Mouse (Mus musculus) embryo, embryonic 11 days (tissue): ENCODE data around the gene Klrk1.
"Not testable (repeated sequence)": the region's sequence is repeated elsewhere in the genome, so short reads cannot be mapped to it uniquely, and the experiment has no call there.

ENCODE experiments used
- DNase-seq: peaks from one replicate; pipeline ENCODE4 v3.0.0-alpha.2; 2015

Gene Klrk1

GRCm38 (mm10) chr6:129623735-129624134 is at the start of gene Klrk1:
Klrk1 (minus strand) TSS chr6:129623864.
- DNase-seq = no peak

GRCm38 (mm10) chr6:129661301-129661700 is 37.6 kb upstream of the Klrk1 start:
- DNase-seq = not testable (repeated sequence)

- DNase-seq = not testable (repeated sequence)
These were observed 36.9 kb upstream of the Klrk1 start, which contains the start of gene Klrc2 for GRCm38 (mm10) chr6:129660589-129660988. Klrc2 (minus strand) TSS chr6:129660689.

- not testable (repeated sequence) for DNase-seq
These were observed 20.4 kb upstream of the Klrk1 start for GRCm38 (mm10) chr6:129644054-129644453.

GRCm38 (mm10) chr6:129643237-129643636 is 19.6 kb upstream of the Klrk1 start, which contains the start of gene Klrc3:
Klrc3 (minus strand) TSS chr6:129643337.
- not testable (repeated sequence) for DNase-seq

- DNase-seq = not testable (repeated sequence)
These were observed 7.4 kb upstream of the Klrk1 start for GRCm38 (mm10) chr6:129631046-129631445.

GRCm38 (mm10) chr6:129608372-129608771 is 15.3 kb downstream of the Klrk1 start:
- no peak for DNase-seq

- DNase-seq = no peak
These were observed 32.2 kb downstream of the Klrk1 start, which contains the start of gene Klrd1 for GRCm38 (mm10) chr6:129591508-129591907. Klrd1 (plus strand) TSS chr6:129591782.

- no peak for DNase-seq
These were observed 40.6 kb downstream of the Klrk1 start for GRCm38 (mm10) chr6:129583014-129583413.

GRCm38 (mm10) chr6:129581896-129582295 is 41.8 kb downstream of the Klrk1 start:
- DNase-seq = no peak

- DNase-seq = no peak
These were observed 42.4 kb downstream of the Klrk1 start for GRCm38 (mm10) chr6:129581274-129581673.

GRCm38 (mm10) chr6:129577605-129578004 is 46.1 kb downstream of the Klrk1 start, which contains the start of gene Klre1:
Klre1 (plus strand) TSS chr6:129577905.
- no peak for DNase-seq

- no peak for DNase-seq
These were observed 48.3 kb downstream of the Klrk1 start for GRCm38 (mm10) chr6:129575315-129575714.

- no peak for DNase-seq
These were observed 58.4 kb downstream of the Klrk1 start for GRCm38 (mm10) chr6:129565257-129565656.
